Mouse (Mus musculus) hindbrain, embryonic 13.5 days (tissue): ENCODE data around the gene Gabra4. TPM values are rescaled to one million over a fixed set of nuclear protein-coding genes. Genes with fewer than 3 reads are reported as not detected.
"Not testable (repeated sequence)": the region's sequence is repeated elsewhere in the genome, so short reads cannot be mapped to it uniquely, and the experiment has no call there.

ENCODE experiments used
- ATAC-seq: fragments of 200-750 bp; cut with Nextera tagmentation; 2 replicates; pipeline ENCODE4 v1.8.0; 2017; ENCODE audit warnings: moderate TSS enrichment; ENCODE audit not compliant: low FRiP score
- H3K27ac ChIP-seq: fragments of 300-500 bp; sonication (generic); 2 replicates; pipeline ENCODE4 v1.5.1; 2015; ENCODE audit warnings: inconsistent platforms, mild to moderate bottlenecking, moderate library complexity
- H3K27me3 ChIP-seq: fragments of 300-500 bp; sonication (generic); 2 replicates; pipeline ENCODE4 v1.6.1; 2015; ENCODE audit warnings: mild to moderate bottlenecking, inconsistent platforms
- H3K36me3 ChIP-seq: fragments of 300-500 bp; sonication (generic); 2 replicates; pipeline ENCODE4 v1.6.1; 2015; ENCODE audit warnings: mild to moderate bottlenecking, inconsistent platforms
- H3K4me1 ChIP-seq: fragments of 300-500 bp; sonication (generic); replicated peaks from 2 replicates; pipeline ENCODE4 v1.6.1; 2015; ENCODE audit warnings: inconsistent platforms
- H3K4me2 ChIP-seq: fragments of 300-500 bp; sonication (generic); 2 replicates; pipeline ENCODE4 v1.6.1; 2015; ENCODE audit warnings: inconsistent platforms, mild to moderate bottlenecking, moderate library complexity
- H3K4me3 ChIP-seq: fragments of 300-500 bp; sonication (generic); 2 replicates; pipeline ENCODE4 v1.5.1; 2015; ENCODE audit warnings: mild to moderate bottlenecking, inconsistent platforms
- H3K9ac ChIP-seq: fragments of 300-500 bp; sonication (generic); 2 replicates; pipeline ENCODE4 v1.6.1; 2015; ENCODE audit warnings: mild to moderate bottlenecking, inconsistent platforms
- H3K9me3 ChIP-seq: fragments of 300-500 bp; sonication (generic); 2 replicates; pipeline ENCODE4 v1.6.1; 2016; ENCODE audit warnings: inconsistent platforms
- WGBS: fragments of 180-500 bp; shearing (Covaris S2); methylation state at CpG from one replicate; pipeline ENCODE4 v1.1.7; 2015; 5-methylcytosine and 5-hydroxymethylcytosine counted together
- polyA plus RNA-seq: library from polyadenylated mRNA; unstranded; fragments of >200 nt; fragmentation: Nextera tagmentation; extraction: Ambion mirVana; gene quantifications from 2 replicates; pipeline ENCODE4 v1.2.1, GENCODE M21; 2015

The Gabra4 gene
- polyA plus RNA-seq, 1 experiment from 2014 or later = 14.2 TPM

DNA sequence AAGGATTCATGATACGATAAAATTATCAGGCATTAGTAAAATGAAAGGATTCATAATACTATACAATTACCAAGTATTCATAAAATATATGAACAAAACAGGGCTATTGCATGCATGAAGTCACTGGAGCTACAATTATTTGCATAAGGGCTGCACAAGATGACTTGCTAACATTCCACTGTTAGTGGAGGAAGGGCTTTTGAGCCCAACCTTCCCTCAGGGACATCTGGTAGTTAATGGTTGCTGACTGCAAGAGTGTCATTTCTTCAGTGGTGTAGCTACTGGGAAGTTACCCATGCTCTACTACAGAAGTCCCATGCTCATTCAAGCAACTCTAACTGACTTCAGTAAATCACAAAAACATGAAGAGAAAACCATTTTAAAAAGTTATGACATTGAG is 43.8 kb downstream of the Gabra4 start:
- Histone ChIP-seq H3K4me1 (no peaks in the 10 kb centered on the region), H3K9me3 (no peaks in the 10 kb centered on the region), H3K27ac (no peak overlapping the region), H3K27me3 (no peaks in the 10 kb centered on the region), H3K4me3 (no peak overlapping the region), H3K36me3 (no peaks in the 10 kb centered on the region), H3K4me2 (no peak overlapping the region), H3K9ac (no peak overlapping the region)
- no peak for ATAC-seq
- 84% methylated on average over 1 of the region's 1 CpGs for WGBS

- Histone ChIP-seq H3K27me3 (no peaks in the 10 kb centered on the region), H3K9me3 (no peaks in the 10 kb centered on the region), H3K27ac (no peak overlapping the region), H3K9ac (no peak overlapping the region), H3K4me3 (no peak overlapping the region), H3K4me2 (no peak overlapping the region), H3K4me1 (0 out of 2 replicates have a peak, but pooled peaks cover 5% of the 10 kb centered on the region), H3K36me3 (no peaks in the 10 kb centered on the region)
- WGBS = 96% methylated on average over 1 of the region's 1 CpGs
- ATAC-seq = no peak
These were observed 49.4 kb downstream of the Gabra4 start for GRCm38 (mm10) chr5:71608735-71609134.

DNA sequence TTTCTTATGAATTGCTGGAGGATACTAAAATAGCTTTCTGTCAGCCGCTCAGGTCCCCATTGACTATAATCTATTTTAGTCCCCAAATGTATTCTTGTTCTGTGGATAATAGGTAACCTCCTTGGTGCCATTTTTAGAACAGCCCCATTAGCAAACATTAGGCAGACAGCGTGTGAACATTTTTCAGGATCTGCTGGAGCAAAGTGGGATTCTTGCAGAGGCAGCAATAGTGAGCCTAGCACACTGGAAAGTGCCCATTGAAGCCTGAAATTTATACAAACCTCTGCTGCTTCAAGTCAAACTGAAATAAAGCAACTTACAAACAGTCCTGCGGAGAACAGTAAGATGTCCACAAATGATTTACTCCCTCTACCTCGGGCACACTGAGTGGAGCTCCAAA is 51.2 kb downstream of the Gabra4 start:
- no peak for ATAC-seq
- no peaks in the 10 kb centered on the region for H3K36me3 ChIP-seq
- WGBS = 42% methylated on average over 4 of the region's 4 CpGs
- H3K9me3 ChIP-seq = no peaks in the 10 kb centered on the region
- 0 out of 2 replicates have a peak, but pooled peaks cover 5% of the 10 kb centered on the region for H3K4me1 ChIP-seq
- no peak overlapping the region for H3K9ac ChIP-seq
- H3K4me3 ChIP-seq = no peak overlapping the region
- no peaks in the 10 kb centered on the region for H3K27me3 ChIP-seq
- no peak overlapping the region for H3K4me2 ChIP-seq
- no peak overlapping the region for H3K27ac ChIP-seq

GRCm38 (mm10) chr5:71604128-71604690 is 53.9 kb downstream of the Gabra4 start:
- WGBS = 73% methylated on average over 8 of the region's 8 CpGs
- H3K36me3 ChIP-seq = no peaks in the 10 kb centered on the region
- 0 out of 2 replicates have a peak, but pooled peaks cover 5% of the 10 kb centered on the region for H3K4me1 ChIP-seq
- no peak for ATAC-seq
- H3K4me2 ChIP-seq = no peak overlapping the region
- H3K27ac ChIP-seq = no peak overlapping the region
- no peak overlapping the region for H3K4me3 ChIP-seq
- no peaks in the 10 kb centered on the region for H3K27me3 ChIP-seq
- no peaks in the 10 kb centered on the region for H3K9me3 ChIP-seq
- no peak overlapping the region for H3K9ac ChIP-seq

DNA sequence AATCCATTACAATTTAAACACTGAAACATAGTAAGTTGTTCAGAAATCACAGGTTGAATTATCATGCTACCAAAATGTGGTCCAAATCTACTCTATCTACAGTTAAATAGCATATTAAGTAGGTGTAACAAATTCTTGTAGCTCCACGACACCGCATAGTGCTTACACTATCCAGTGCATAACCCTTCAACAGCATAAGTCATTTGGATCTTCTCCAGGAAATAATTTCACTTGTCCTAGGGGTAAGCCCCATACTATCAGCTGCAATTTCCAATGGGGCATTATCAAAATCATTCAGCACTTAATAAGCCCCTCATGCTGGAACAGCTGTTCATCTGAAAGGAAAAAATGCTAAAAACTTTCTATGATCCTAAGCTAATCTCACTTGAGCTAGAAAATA is 62.8 kb downstream of the Gabra4 start:
- H3K9ac ChIP-seq = no peak overlapping the region
- 88% methylated on average over 2 of the region's 2 CpGs for WGBS
- ATAC-seq = no peak

DNA sequence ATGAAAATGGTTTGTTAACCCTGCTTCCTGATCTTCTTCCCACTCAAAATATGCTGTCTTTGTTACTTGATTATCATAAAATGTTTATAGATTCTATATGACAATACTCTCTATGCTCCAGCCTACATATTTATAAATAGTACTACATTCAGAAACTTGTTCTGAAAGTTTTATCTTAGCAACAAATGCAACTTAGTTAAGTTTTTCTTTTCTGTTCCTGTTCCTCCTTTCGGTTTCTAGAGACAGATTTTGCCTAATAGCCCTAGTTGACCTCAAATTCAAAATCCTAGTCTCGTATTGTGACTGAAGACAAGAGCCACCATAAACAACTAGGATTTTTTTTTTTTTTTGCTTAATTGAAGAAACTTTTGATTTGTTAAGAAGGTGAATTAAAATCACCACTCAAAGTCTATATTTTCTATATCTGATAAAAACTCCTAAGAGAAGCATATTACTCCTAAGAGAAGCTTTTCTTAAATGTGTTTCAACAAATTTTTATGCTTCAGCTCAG is 64.3 kb downstream of the Gabra4 start:
- ATAC-seq = no peak
- H3K9ac ChIP-seq = no peak overlapping the region
- no peak overlapping the region for H3K4me3 ChIP-seq
- H3K9me3 ChIP-seq = no peaks in the 10 kb centered on the region
- H3K36me3 ChIP-seq = no peaks in the 10 kb centered on the region
- WGBS = 86% methylated on average over 2 of the region's 2 CpGs
- H3K4me2 ChIP-seq = no peak overlapping the region
- H3K27me3 ChIP-seq = no peaks in the 10 kb centered on the region
- H3K4me1 ChIP-seq = no peaks in the 10 kb centered on the region
- H3K27ac ChIP-seq = no peak overlapping the region

More for the DNA sequence above, 62.8 kb downstream of the Gabra4 start:
- Histone ChIP-seq H3K27ac (no peak overlapping the region), H3K9me3 (no peaks in the 10 kb centered on the region), H3K36me3 (no peaks in the 10 kb centered on the region), H3K4me2 (no peak overlapping the region), H3K4me3 (no peak overlapping the region), H3K4me1 (no peaks in the 10 kb centered on the region), H3K27me3 (no peaks in the 10 kb centered on the region)

GRCm38 (mm10) chr5:71571646-71572237 is 86.4 kb downstream of the Gabra4 start:
- no peaks in the 10 kb centered on the region for H3K36me3 ChIP-seq
- no peaks in the 10 kb centered on the region for H3K27me3 ChIP-seq
- H3K27ac ChIP-seq = no peak overlapping the region
- no peak overlapping the region for H3K9ac ChIP-seq
- 83% methylated on average over 9 of the region's 9 CpGs for WGBS
- no peak overlapping the region for H3K4me3 ChIP-seq
- no peaks in the 10 kb centered on the region for H3K9me3 ChIP-seq
- no peaks in the 10 kb centered on the region for H3K4me1 ChIP-seq
- ATAC-seq = no peak
- no peak overlapping the region for H3K4me2 ChIP-seq

- 93% methylated on average over 10 of the region's 10 CpGs for WGBS
- no peak for ATAC-seq
- no peaks in the 10 kb centered on the region for H3K4me1 ChIP-seq
These were observed 110.0 kb downstream of the Gabra4 start, which contains the start of gene Cox7b2 for GRCm38 (mm10) chr5:71548079-71548478. Gene Cox7b2 (minus strand): TSS chr5:71548205.

GRCm38 (mm10) chr5:71545554-71545953 is 112.6 kb downstream of the Gabra4 start:
- Histone ChIP-seq H3K27me3 (no peaks in the 10 kb centered on the region), H3K27ac (no peak overlapping the region), H3K4me3 (no peak overlapping the region), H3K4me2 (no peak overlapping the region), H3K36me3 (no peaks in the 10 kb centered on the region), H3K9ac (no peak overlapping the region), H3K9me3 (peaks cover 4% of the 10 kb centered on the region; the same call in 1 of the 2 replicates), H3K4me1 (no peaks in the 10 kb centered on the region)
- no peak for ATAC-seq

More at GRCm38 (mm10) chr5:71548079-71548478, 110.0 kb downstream of the Gabra4 start, which contains the start of gene Cox7b2:
- H3K27me3 ChIP-seq = no peaks in the 10 kb centered on the region
- no peak within 1 kb of the TSS for H3K9ac ChIP-seq
- H3K36me3 ChIP-seq = no peaks in the 10 kb centered on the region
- H3K9me3 ChIP-seq = peaks cover 4% of the 10 kb centered on the region; the same call in 1 of the 2 replicates
- H3K27ac ChIP-seq = no peak within 1 kb of the TSS
- no peak within 1 kb of the TSS for H3K4me2 ChIP-seq
- H3K4me3 ChIP-seq = no peak within 1 kb of the TSS

- H3K4me3 ChIP-seq, H3K9me3 ChIP-seq, H3K36me3 ChIP-seq, H3K9ac ChIP-seq, H3K27me3 ChIP-seq, H3K4me1 ChIP-seq, H3K4me2 ChIP-seq, ATAC-seq, H3K27ac ChIP-seq: not testable (repeated sequence)
- WGBS = 71% methylated on average over 10 of the region's 15 CpGs
These were observed 132.6 kb downstream of the Gabra4 start for GRCm38 (mm10) chr5:71525486-71525885.
